Mouse (Mus musculus) kidney, embryonic 15.5 days (tissue): ENCODE results near the gene Grb14. TPM values are rescaled to one million over a fixed set of nuclear protein-coding genes. Genes with fewer than 3 reads are reported as not detected.

Experiments
- ATAC-seq: fragments of 200-750 bp; cut with Nextera tagmentation; replicated peaks from 2 replicates; pipeline ENCODE4 v1.8.0; 2017; ENCODE audit warnings: moderate TSS enrichment; ENCODE audit not compliant: low FRiP score
- H3K27ac ChIP-seq: fragments of 300-500 bp; sonication (generic); 2 replicates; pipeline ENCODE4 v1.5.1; 2015; ENCODE audit warnings: mild to moderate bottlenecking, inconsistent platforms
- H3K27me3 ChIP-seq: fragments of 300-500 bp; sonication (generic); 2 replicates; pipeline ENCODE4 v1.6.1; 2015; ENCODE audit warnings: inconsistent platforms
- H3K36me3 ChIP-seq: fragments of 300-500 bp; sonication (generic); 2 replicates; pipeline ENCODE4 v1.6.1; 2015; ENCODE audit warnings: inconsistent platforms
- H3K4me1 ChIP-seq: fragments of 300-500 bp; sonication (generic); 2 replicates; pipeline ENCODE4 v1.6.1; 2015; ENCODE audit warnings: inconsistent platforms
- H3K4me2 ChIP-seq: fragments of 300-500 bp; sonication (generic); 2 replicates; pipeline ENCODE4 v1.6.1; 2015; ENCODE audit warnings: moderate library complexity, mild to moderate bottlenecking, inconsistent platforms
- H3K4me3 ChIP-seq: fragments of 300-500 bp; sonication (generic); replicated peaks from 2 replicates; pipeline ENCODE4 v1.5.1; 2015; ENCODE audit warnings: mild to moderate bottlenecking, inconsistent platforms
- H3K9ac ChIP-seq: fragments of 300-500 bp; sonication (generic); 2 replicates; pipeline ENCODE4 v1.6.1; 2015; ENCODE audit warnings: mild to moderate bottlenecking, inconsistent platforms
- H3K9me3 ChIP-seq: fragments of 300-500 bp; sonication (generic); replicated peaks from 2 replicates; pipeline ENCODE4 v1.6.1; 2016; ENCODE audit warnings: inconsistent platforms
- WGBS: fragments of 180-500 bp; shearing (Covaris S2); methylation state at CpG from one replicate; pipeline ENCODE4 v1.1.7; 2015; ENCODE audit warnings: mixed read lengths; 5-methylcytosine and 5-hydroxymethylcytosine counted together
- polyA plus RNA-seq: library from polyadenylated mRNA; unstranded; fragments of >200 nt; fragmentation: Nextera tagmentation; extraction: Ambion mirVana; gene quantifications from 2 replicates; pipeline ENCODE4 v1.2.1, GENCODE M21; 2015

The Grb14 gene
- polyA plus RNA-seq, 1 experiment from 2014 or later: 29.6 TPM

GRCm38 (mm10) chr2:64973125-64973524, 51.7 kb downstream of the Grb14 start:
- H3K9ac ChIP-seq: no peak overlapping the region
- no peak for ATAC-seq
- no peaks in the 10 kb centered on the region for H3K9me3 ChIP-seq
- peak overlapping the region; percentile 5; the same call in 1 of the 2 replicates for H3K27ac ChIP-seq
- peaks cover 26% of the 10 kb centered on the region; the same call in 1 of the 2 replicates for H3K4me1 ChIP-seq
- H3K27me3 ChIP-seq: no peaks in the 10 kb centered on the region
- WGBS: 48% methylated on average over 1 of the region's 1 CpGs
- H3K4me2 ChIP-seq: no peak overlapping the region
- H3K36me3 ChIP-seq: no peaks in the 10 kb centered on the region
- no peak overlapping the region for H3K4me3 ChIP-seq

- H3K4me3 ChIP-seq: no peak overlapping the region
- no peak for ATAC-seq
Observed at GRCm38 (mm10) chr2:64971828-64972227, 53.0 kb downstream of the Grb14 start.

GRCm38 (mm10) chr2:64970992-64971391, 53.8 kb downstream of the Grb14 start:
- no peak overlapping the region for H3K27ac ChIP-seq
- ATAC-seq: no peak
- no peak overlapping the region for H3K4me2 ChIP-seq
- H3K4me1 ChIP-seq: peaks cover 26% of the 10 kb centered on the region; the same call in 1 of the 2 replicates
- H3K4me3 ChIP-seq: no peak overlapping the region
- no peaks in the 10 kb centered on the region for H3K36me3 ChIP-seq
- no peak overlapping the region for H3K9ac ChIP-seq
- H3K9me3 ChIP-seq: no peaks in the 10 kb centered on the region
- WGBS: 65% methylated on average over 8 of the region's 8 CpGs
- no peaks in the 10 kb centered on the region for H3K27me3 ChIP-seq

More at GRCm38 (mm10) chr2:64971828-64972227, 53.0 kb downstream of the Grb14 start:
- Histone ChIP-seq H3K27ac (no peak overlapping the region), H3K9me3 (no peaks in the 10 kb centered on the region), H3K36me3 (no peaks in the 10 kb centered on the region), H3K4me1 (peaks cover 26% of the 10 kb centered on the region; the same call in 1 of the 2 replicates), H3K27me3 (no peaks in the 10 kb centered on the region), H3K9ac (no peak overlapping the region), H3K4me2 (no peak overlapping the region)
- 66% methylated on average over 5 of the region's 5 CpGs for WGBS

GRCm38 (mm10) chr2:64966893-64967444, 57.8 kb downstream of the Grb14 start:
- ATAC-seq: no peak
- no peak overlapping the region for H3K4me3 ChIP-seq
- no peaks in the 10 kb centered on the region for H3K27me3 ChIP-seq
- H3K36me3 ChIP-seq: no peaks in the 10 kb centered on the region
- no peaks in the 10 kb centered on the region for H3K9me3 ChIP-seq
- H3K4me2 ChIP-seq: no peak overlapping the region
- H3K9ac ChIP-seq: no peak overlapping the region
- no peak overlapping the region for H3K27ac ChIP-seq
- H3K4me1 ChIP-seq: peaks cover 6% of the 10 kb centered on the region; the same call in 1 of the 2 replicates
- WGBS: 83% methylated on average over 6 of the region's 6 CpGs

GRCm38 (mm10) chr2:64966323-64966722, 58.5 kb downstream of the Grb14 start:
- H3K9me3 ChIP-seq: no peaks in the 10 kb centered on the region
- H3K36me3 ChIP-seq: no peaks in the 10 kb centered on the region
- H3K27me3 ChIP-seq: no peaks in the 10 kb centered on the region
- no peak for ATAC-seq
- H3K4me3 ChIP-seq: no peak overlapping the region
- no peak overlapping the region for H3K9ac ChIP-seq
- no peak overlapping the region for H3K4me2 ChIP-seq
- H3K27ac ChIP-seq: no peak overlapping the region
- WGBS: 88% methylated on average over 6 of the region's 6 CpGs
- peaks cover 6% of the 10 kb centered on the region; the same call in 1 of the 2 replicates for H3K4me1 ChIP-seq

- H3K36me3 ChIP-seq: no peaks in the 10 kb centered on the region
- peak; percentile 77; the same call in 1 of the 2 replicates for ATAC-seq
- no peaks in the 10 kb centered on the region for H3K9me3 ChIP-seq
- H3K9ac ChIP-seq: no peak overlapping the region
- WGBS: 29% methylated on average over 5 of the region's 5 CpGs
- no peak overlapping the region for H3K27ac ChIP-seq
- H3K27me3 ChIP-seq: no peaks in the 10 kb centered on the region
- H3K4me3 ChIP-seq: no peak overlapping the region
- H3K4me2 ChIP-seq: no peak overlapping the region
- H3K4me1 ChIP-seq: peaks cover 3% of the 10 kb centered on the region; the same call in 1 of the 2 replicates
Observed at GRCm38 (mm10) chr2:64965227-64965864, 59.4 kb downstream of the Grb14 start.

- WGBS: 88% methylated on average over 4 of the region's 4 CpGs
- no peaks in the 10 kb centered on the region for H3K9me3 ChIP-seq
- H3K36me3 ChIP-seq: no peaks in the 10 kb centered on the region
- no peak overlapping the region for H3K4me3 ChIP-seq
- no peak overlapping the region for H3K4me2 ChIP-seq
- no peak overlapping the region for H3K9ac ChIP-seq
- peaks cover 3% of the 10 kb centered on the region; the same call in 1 of the 2 replicates for H3K4me1 ChIP-seq
- H3K27me3 ChIP-seq: no peaks in the 10 kb centered on the region
- H3K27ac ChIP-seq: no peak overlapping the region
- ATAC-seq: no peak
Observed at GRCm38 (mm10) chr2:64962196-64962595, 62.6 kb downstream of the Grb14 start.

GRCm38 (mm10) chr2:64961381-64961780, 63.4 kb downstream of the Grb14 start:
- WGBS: 72% methylated on average over 3 of the region's 3 CpGs
- ATAC-seq: no peak
- Histone ChIP-seq H3K9me3 (no peaks in the 10 kb centered on the region), H3K9ac (no peak overlapping the region), H3K27me3 (no peaks in the 10 kb centered on the region), H3K4me1 (peaks cover 3% of the 10 kb centered on the region; the same call in 1 of the 2 replicates), H3K4me3 (no peak overlapping the region), H3K27ac (0 out of 2 replicates have a peak overlapping the region, but pooled peaks have one; percentile 27), H3K4me2 (no peak overlapping the region), H3K36me3 (no peaks in the 10 kb centered on the region)

GRCm38 (mm10) chr2:64959657-64960056, 65.1 kb downstream of the Grb14 start:
- no peak overlapping the region for H3K27ac ChIP-seq
- H3K36me3 ChIP-seq: no peaks in the 10 kb centered on the region
- no peak overlapping the region for H3K4me2 ChIP-seq
- no peak for ATAC-seq
- no peak overlapping the region for H3K4me3 ChIP-seq
- no peaks in the 10 kb centered on the region for H3K4me1 ChIP-seq
- WGBS: 72% methylated on average over 4 of the region's 4 CpGs
- H3K9me3 ChIP-seq: no peaks in the 10 kb centered on the region
- H3K9ac ChIP-seq: no peak overlapping the region
- H3K27me3 ChIP-seq: no peaks in the 10 kb centered on the region

GRCm38 (mm10) chr2:64955441-64955840, 69.3 kb downstream of the Grb14 start:
- no peak overlapping the region for H3K4me2 ChIP-seq
- 41% methylated on average over 1 of the region's 1 CpGs for WGBS
- no peaks in the 10 kb centered on the region for H3K27me3 ChIP-seq
- no peaks in the 10 kb centered on the region for H3K9me3 ChIP-seq
- no peak overlapping the region for H3K4me3 ChIP-seq
- no peak for ATAC-seq
- no peak overlapping the region for H3K9ac ChIP-seq
- H3K36me3 ChIP-seq: no peaks in the 10 kb centered on the region
- no peaks in the 10 kb centered on the region for H3K4me1 ChIP-seq
- no peak overlapping the region for H3K27ac ChIP-seq

GRCm38 (mm10) chr2:64949210-64949609, 75.6 kb downstream of the Grb14 start:
- Histone ChIP-seq H3K9ac (no peak overlapping the region), H3K27ac (no peak overlapping the region), H3K4me3 (no peak overlapping the region), H3K4me2 (no peak overlapping the region), H3K27me3 (no peaks in the 10 kb centered on the region), H3K36me3 (no peaks in the 10 kb centered on the region), H3K9me3 (no peaks in the 10 kb centered on the region), H3K4me1 (no peaks in the 10 kb centered on the region)
- ATAC-seq: no peak
- 70% methylated on average over 2 of the region's 2 CpGs for WGBS

GRCm38 (mm10) chr2:64948418-64949169, 76.2 kb downstream of the Grb14 start:
- Histone ChIP-seq H3K36me3 (no peaks in the 10 kb centered on the region), H3K4me1 (no peaks in the 10 kb centered on the region), H3K4me3 (no peak overlapping the region), H3K27ac (no peak overlapping the region), H3K9ac (no peak overlapping the region), H3K4me2 (no peak overlapping the region), H3K9me3 (no peaks in the 10 kb centered on the region), H3K27me3 (no peaks in the 10 kb centered on the region)
- 84% methylated on average over 12 of the region's 12 CpGs for WGBS
- ATAC-seq: 0 out of 2 replicates have a peak, but pooled peaks have one; percentile 43
